Mouse (Mus musculus) ES-Bruce4 (cell line): ENCODE data around the gene Rerg.

Source experiments
- CTCF ChIP-seq: IDR thresholded peaks from one replicate; pipeline ENCODE4 v1.8.1; 2011; ENCODE audit warnings: low read depth, low read length
- EP300 ChIP-seq: IDR thresholded peaks from 2 replicates; pipeline ENCODE4 v1.6.1; 2011; ENCODE audit warnings: low read depth, low read length; ENCODE audit not compliant: insufficient read depth

DNA sequence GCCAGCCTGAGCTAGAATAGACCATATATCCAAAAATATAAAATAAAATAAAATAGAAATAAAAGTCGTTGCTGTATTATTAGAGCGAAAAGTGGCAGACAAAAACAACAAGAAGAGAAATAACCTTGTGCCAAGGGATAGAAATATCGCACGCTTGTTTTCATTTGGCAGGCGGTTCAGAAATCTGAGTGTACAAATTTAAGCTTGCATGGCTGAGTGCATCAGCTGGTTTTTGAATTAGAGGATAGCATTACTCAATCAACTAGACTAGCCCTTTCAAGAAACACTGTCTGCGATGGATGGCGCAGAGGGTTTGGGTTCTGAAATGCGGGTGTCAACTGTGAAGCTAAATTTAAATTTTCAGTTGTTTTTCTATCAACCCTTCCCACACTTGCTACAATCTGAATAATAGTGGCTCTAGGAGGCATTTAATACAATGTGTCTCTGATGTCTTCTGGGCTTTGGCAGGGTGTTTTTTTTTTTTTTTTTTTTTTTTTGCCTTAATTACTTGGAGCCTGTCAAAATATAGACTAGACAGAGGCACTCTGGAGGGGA lies 10.8 kb downstream of the Rerg start:
- TF ChIP-seq EP300 (no peak), CTCF (no peak)
